Mouse (Mus musculus) CD8-positive naive resting alpha-beta T cell, adult 2 months (primary cell): ENCODE data around the gene Prss16.
A peak's percentile ranks its signal among the peaks of the same experiment; 100 is the strongest.

Experiments
- DNase-seq, 2 experiments: peaks; one replicate each; pipeline ENCODE4 v3.0.0; 2022; ENCODE audit warnings: low read depth in 2 of 2, low spot score in 2 of 2

The Prss16 gene

GRCm38 (mm10) chr13:21974726-21975473 lies 34.6 kb downstream of the Prss16 start:
- peak; percentile 80 to 84 for DNase-seq

- DNase-seq: peak; percentile 89 to 93
Measured at GRCm38 (mm10) chr13:21974221-21974725, 35.3 kb downstream of the Prss16 start.

- no peak for DNase-seq
Measured at GRCm38 (mm10) chr13:21971641-21972040, 37.9 kb downstream of the Prss16 start.

DNA sequence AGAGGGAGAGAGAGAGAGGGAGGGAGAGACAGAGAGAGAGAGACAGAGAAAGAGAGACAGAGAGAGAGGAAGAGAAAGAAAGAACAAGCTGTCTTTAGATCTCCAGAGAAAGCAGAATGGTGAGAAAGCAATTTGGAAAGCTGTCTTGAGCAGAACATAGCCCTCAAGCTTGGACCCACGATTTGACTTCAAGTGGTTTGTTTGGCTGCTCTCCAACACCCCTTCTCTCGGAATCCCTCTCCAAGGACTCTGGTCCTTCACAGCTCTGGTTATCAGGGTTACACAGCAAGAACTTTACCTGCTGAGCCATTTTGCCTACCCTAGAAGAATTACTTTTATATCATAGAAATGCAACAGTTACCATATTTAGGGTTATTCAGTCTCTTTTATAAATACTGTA lies 39.7 kb downstream of the Prss16 start:
- DNase-seq: no peak

GRCm38 (mm10) chr13:21969269-21969668 lies 40.3 kb downstream of the Prss16 start:
- DNase-seq: no peak
